Mouse (Mus musculus): Measurements from ENCODE around the gene Rce1.
"Not testable (repeated sequence)": the region's sequence is repeated elsewhere in the genome, so short reads cannot be mapped to it uniquely, and the experiment has no call there.

Gene Rce1

DNA sequence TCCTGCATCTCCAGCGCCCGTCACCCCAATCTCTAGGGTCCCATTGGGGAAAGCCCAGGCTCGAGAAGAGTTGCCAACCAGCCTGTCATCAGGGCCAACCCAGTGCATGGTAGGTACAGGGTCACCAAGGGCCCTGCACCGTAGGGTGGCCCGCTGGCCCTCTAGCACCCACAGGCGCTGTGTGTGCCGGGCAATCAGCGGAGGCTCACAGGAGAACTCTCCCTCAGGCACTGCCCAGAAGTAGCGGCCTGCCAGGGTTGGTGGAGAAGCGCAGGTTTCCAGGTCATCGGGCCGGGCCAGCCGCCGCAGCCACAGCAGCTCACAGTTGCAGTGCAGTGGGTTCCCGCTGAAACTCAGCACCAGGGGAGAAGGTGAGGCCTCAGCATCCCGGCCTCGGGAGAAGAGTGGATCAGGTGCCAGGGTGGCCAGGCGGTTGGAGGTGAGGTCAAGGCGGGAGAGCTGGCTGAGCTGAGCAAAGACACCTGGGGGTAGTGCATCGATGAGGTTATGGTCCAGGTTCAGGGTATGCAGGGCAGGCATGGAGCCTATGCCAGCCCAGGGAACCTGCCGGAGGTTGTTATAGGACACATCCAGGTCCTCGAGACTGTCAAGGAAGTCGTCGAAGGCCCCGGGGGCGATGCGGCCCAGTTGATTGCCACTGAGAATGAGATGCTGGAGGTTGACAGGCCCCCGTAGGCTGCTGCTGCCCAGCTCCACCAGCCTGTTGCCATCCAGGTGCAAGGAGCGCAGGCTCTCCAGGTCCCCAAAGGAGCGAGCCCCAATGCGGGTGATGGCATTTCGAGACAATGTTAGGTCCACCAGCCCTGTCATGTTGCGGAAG lies 11.8 kb downstream of the Rce1 start:
- DNase-seq (ENCODE audit: low read depth, low spot score) = no peak

DNA sequence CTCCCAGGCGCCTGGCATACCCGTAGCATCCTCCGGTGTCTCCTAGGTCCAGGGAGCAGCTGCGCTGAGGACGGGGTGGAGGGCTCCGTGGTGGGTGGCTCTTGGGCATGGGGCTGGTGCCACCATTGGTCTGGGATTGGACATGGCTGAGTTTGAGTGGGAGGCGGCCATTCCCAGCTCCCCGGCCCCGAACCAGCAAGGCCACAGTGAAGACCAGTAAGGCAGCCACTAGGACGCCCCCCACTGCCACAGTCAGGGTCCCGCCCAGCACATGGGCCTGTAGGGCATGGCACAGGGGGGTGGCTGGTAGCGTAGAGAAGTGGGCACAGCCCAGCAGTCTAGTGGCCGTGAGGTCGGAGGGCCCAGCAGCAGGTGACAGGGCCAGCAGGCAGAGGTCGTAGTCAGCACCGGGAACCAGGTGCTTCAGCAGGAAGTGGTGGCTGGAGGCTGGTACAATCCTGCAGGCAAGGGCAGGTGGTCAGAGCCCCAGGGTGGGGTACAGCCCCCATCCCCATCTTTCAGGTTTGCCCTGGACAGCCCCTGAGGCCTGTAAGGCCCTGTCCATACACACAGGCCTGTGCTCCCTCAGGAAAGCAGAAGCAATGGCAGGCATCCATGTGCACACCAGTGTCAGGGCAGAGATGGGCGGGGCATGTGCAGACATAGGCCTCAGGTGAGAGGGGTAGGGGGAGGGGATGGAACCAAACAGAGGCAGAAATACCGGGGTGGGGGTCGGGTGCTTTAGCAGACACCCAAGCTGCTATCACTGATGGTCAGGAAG lies 13.1 kb downstream of the Rce1 start:
- DNase-seq (ENCODE audit: low read depth, low spot score) = no peak

- DNase-seq (ENCODE audit: low read depth, low spot score) = no peak
Measured at GRCm38 (mm10) chr19:4610109-4610508, 15.3 kb downstream of the Rce1 start.

DNA sequence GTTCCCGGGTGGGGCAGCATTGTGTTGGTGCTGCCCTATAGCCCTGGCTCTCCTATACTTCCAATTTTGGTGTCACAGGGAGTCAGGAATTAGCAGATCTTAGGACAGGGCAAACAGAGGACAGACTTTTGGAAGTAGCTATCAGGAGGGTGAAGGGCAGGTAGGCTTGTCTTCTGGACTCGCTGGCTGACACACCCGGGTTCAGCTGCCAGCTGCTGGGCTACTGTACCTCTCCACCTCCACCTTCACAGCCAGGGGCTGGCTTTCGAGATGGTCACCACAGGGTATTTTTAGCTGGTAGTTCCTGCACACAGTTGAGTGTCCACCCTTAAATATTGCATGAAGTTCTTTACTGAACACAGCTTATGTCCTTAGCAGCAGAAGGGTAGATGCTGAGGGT lies 16.9 kb downstream of the Rce1 start:
- no peak for DNase-seq (ENCODE audit: low read depth, low spot score)

- no peak for DNase-seq (ENCODE audit: low read depth, low spot score)
Measured at GRCm38 (mm10) chr19:4607406-4607805, 18.0 kb downstream of the Rce1 start.

DNA sequence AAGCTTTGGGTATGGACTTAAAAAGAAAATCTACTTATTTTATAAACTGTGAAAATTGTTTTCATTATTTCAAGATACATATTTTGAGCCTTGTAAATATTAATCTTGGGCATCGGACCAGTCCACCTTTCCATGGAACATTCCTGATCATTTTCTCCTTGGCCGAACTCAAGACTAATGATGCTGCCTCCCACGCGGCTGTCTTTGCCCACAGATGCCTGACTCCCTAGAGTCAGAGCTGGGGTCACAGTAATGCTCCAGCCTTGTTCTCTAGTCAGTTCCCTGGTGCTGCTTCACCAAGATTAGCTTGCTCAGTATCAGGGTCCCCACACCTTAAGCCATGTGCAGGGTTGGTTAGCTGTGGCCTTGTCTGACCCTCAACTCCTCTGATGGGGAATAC lies 19.8 kb downstream of the Rce1 start:
- no peak for DNase-seq (ENCODE audit: low read depth, low spot score)

- no peak for DNase-seq (ENCODE audit: low read depth, low spot score)
Measured at GRCm38 (mm10) chr19:4603801-4604723, 21.4 kb downstream of the Rce1 start.

DNA sequence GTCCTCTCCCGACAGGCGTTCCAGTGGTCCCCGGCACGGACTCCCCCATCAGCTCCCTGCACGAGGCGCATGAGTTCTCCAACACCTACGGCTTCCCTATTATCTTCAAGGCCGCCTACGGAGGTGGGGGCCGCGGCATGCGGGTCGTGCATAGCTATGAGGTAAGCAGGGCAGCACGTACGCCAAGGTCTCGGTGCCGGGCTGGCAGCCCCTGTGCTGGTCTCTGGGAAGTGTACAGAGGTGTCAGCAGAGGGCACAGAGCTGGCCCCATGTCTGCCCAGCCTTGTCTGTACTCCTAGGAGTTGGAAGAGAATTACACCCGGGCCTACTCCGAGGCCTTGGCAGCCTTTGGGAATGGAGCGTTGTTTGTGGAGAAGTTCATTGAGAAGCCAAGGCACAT lies 23.0 kb downstream of the Rce1 start:
- no peak for DNase-seq (ENCODE audit: low read depth, low spot score)

DNA sequence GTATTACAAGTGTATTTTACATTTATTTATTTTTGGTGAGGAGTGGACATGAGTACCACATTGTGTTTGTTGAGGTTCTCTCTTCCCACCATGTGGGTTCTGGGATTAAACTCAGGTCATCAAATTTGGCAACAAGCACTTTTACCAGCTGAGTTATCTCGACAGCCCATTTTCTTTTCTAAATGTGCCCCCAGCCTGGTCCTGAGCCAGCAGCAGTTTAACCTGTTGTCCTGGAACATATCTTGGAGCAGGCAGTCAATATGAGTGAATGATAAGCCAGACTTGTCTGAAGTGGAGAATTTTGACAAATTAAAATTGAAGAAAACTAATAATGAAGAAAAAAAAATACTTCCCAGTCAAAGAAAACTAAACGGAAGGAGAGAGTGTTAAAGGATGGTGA lies 29.4 kb downstream of the Rce1 start:
- no peak for DNase-seq (ENCODE audit: low read depth, low spot score)

DNA sequence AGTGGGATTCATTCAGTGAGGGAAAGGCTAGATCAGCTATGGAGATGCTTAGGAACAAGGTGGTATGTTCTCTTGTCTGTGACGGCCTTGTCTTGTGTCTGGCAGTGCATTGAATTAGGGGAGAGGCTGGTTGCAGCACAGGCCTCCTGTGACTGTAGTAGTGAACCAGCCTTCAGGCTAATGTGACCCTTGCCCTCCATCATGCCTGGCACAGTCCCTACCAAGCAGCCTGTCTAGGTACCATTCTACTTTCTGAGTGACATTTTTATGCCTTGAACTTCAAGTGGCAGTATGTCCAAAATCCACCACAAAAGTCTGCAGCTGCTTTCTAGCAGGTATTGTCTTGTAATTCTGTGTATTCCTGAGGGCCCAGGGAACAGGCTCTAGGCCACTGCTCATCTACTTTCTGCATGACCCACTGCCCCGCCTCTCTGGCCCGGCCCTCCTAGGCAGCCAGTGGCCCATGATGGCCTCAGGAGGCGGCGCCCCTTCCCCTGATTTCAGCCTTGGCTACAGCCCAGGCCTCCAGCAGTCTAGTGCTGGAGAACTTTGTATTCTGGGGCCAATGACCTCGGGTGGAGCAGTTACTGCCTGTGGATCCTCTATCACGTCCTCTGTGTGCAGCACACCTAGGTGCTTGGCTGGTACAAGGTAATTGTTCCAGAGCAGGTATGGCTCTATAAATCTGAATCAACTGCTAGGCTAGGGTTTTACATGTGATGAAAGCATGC lies 31.5 kb downstream of the Rce1 start:
- DNase-seq (ENCODE audit: low read depth, low spot score) = no peak

DNA sequence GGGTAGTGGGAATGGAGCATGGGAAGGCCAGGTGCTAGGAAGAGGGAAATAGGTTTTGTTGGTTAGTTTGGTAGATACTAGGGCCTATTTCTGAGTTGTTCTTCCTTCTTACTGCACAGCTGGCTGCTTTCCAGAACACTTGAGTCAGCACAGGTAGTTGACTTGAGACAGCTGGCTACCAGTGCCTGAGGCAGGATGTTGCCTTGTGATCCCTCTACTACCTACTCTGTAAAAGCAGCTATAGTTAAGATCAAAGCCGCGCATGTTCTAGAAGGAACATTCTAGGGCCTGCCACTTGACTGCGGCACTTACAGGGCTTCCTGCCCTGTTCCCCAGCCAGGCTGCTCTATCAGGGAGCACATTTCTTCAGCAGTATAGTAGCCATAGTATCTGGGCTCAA lies 35.4 kb downstream of the Rce1 start:
- no peak for DNase-seq (ENCODE audit: low read depth, low spot score)

- no peak for DNase-seq (ENCODE audit: low read depth, low spot score)
Measured at GRCm38 (mm10) chr19:4589081-4589480, 36.4 kb downstream of the Rce1 start.

DNA sequence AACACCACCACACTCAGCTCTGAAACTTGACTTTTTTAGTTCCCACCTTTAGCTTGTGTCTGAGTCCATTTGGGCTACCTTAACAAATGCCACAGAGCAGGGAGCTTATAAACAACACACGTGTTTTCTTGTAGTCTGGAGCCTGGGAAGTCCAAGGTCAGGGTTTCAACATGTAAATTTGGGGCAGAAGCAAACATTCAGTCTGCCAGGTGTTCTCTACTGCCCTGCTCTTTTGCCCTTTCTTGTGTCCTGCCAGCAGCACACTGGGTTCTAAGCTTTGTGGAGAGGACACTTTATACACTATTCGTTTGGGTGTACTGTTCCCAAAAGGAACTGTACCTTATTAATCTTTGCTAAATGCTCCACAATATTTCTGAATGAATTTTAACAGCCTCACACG lies 37.0 kb downstream of the Rce1 start:
- no peak for DNase-seq (ENCODE audit: low read depth, low spot score)

- no peak for DNase-seq (ENCODE audit: low read depth, low spot score)
Measured at GRCm38 (mm10) chr19:4587426-4587825, 38.0 kb downstream of the Rce1 start.

GRCm38 (mm10) chr19:4586783-4587182 lies 38.7 kb downstream of the Rce1 start:
- not testable (repeated sequence) for DNase-seq (ENCODE audit: low read depth, low spot score)

GRCm38 (mm10) chr19:4583856-4584255 lies 41.6 kb downstream of the Rce1 start:
- DNase-seq (ENCODE audit: low read depth, low spot score) = no peak

GRCm38 (mm10) chr19:4579296-4579695 lies 46.1 kb downstream of the Rce1 start:
- DNase-seq (ENCODE audit: low read depth, low spot score) = no peak

- no peak for DNase-seq (ENCODE audit: low read depth, low spot score)
Measured at GRCm38 (mm10) chr19:4578799-4579198, 46.6 kb downstream of the Rce1 start.

- no peak for DNase-seq (ENCODE audit: low read depth, low spot score)
Measured at GRCm38 (mm10) chr19:4573241-4573640, 52.2 kb downstream of the Rce1 start.

All from retina, adult 2 months (tissue).